Mouse (Mus musculus) liver, postnatal 0 days (tissue): ENCODE results near the gene Fam20c.

Experiments
- CTCF ChIP-seq: sonication (generic); IDR thresholded peaks from 2 replicates; pipeline ENCODE4 v1.5.1; 2016; ENCODE audit warnings: antibody characterized with exemption, low read depth
- EP300 ChIP-seq: IDR thresholded peaks from 2 replicates; pipeline ENCODE4 v1.6.1; 2016; ENCODE audit warnings: antibody characterized with exemption, low read depth, mild to moderate bottlenecking

DNA sequence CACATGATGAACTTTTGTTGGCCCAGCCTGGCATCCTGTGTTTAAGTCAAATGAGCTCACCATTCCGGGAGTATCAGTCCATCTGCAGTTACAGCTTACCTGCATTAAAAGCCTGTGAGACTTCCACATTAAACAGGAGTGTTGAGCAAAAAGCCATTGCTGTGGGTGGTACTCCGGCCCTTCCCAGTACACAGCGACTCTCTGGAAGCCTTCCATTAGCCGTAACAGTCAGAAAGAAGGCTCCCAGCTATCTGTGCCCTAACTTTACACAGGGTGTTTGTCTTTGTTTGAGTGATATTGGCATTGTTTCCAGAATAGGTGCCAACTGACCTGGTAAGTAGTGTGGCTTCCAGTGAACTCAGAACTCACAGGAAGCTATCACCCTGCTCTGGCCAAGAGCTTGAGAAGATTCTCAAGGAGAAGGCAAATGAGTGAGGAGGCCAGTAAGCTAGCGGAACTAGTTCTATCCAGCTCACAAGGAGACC is 97.0 kb downstream of the Fam20c start:
- no peak for TF ChIP-seq CTCF
- no peak for TF ChIP-seq EP300
